Mouse (Mus musculus) testis, postnatal 14 days (tissue): ENCODE results near the gene Exog.

ENCODE experiments used
- DNase-seq: peaks from one replicate; pipeline ENCODE4 v3.0.0; 2021; ENCODE audit warnings: low spot score

Gene Exog

DNA sequence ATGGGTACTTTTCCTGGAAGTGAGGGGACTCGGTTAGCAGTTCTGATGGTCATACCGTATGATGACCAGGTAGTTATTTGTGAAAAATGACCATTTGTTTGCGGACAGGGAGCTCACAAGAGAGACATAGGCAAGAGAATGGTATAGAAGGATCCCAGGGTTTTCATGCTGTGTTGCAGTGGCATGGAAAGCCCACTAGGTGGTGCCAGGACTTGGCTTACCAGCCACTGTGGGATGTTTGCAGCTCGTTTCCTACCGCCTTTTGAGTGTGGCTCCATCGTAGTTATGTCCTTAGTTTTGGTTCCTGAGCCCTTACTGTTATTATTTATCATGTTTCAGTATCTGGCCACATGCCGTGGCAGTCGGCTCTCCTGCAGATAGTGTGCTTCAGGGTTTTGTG is 15.7 kb downstream of the Exog start:
- DNase-seq: no peak

DNA sequence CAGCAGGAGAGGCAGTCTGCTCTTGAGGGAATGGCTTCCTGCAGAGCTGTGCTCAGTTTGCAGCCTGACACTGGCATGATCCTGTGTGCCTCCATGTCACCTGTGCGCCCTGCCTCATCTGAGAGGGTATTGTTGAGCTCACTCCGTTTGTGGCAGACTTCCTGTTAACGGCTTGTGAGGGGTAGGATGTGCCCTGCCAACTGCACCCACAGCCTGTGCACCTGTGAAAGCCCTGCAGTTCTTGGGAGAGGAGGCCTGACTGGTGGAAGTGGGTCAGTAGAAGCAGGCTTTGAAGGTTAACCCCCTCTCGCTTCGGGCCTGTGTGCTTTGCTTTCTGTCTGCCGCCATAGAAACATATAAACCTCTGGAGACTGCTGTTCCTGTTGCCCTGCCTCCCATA is 20.3 kb downstream of the Exog start:
- no peak for DNase-seq

DNA sequence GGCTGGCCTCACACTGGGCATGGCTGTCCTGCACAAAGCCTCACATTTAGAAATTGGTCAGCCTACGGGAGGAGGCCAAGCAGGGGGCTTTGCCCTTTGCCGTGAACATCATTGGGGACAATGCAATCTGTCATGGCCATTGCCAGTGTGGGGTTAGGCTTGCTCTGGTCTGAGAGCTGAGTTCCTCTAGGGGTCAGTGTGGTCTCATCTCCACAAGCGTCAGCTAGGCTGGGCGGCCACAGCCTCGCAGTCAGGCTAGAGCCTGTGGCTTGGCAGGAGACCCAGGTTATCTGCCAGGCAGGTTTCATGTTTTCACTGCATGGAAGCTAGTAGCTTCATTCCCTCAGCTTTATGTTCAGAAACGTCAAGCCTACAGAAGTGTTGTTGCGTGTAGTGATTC is 20.9 kb downstream of the Exog start:
- no peak for DNase-seq

DNA sequence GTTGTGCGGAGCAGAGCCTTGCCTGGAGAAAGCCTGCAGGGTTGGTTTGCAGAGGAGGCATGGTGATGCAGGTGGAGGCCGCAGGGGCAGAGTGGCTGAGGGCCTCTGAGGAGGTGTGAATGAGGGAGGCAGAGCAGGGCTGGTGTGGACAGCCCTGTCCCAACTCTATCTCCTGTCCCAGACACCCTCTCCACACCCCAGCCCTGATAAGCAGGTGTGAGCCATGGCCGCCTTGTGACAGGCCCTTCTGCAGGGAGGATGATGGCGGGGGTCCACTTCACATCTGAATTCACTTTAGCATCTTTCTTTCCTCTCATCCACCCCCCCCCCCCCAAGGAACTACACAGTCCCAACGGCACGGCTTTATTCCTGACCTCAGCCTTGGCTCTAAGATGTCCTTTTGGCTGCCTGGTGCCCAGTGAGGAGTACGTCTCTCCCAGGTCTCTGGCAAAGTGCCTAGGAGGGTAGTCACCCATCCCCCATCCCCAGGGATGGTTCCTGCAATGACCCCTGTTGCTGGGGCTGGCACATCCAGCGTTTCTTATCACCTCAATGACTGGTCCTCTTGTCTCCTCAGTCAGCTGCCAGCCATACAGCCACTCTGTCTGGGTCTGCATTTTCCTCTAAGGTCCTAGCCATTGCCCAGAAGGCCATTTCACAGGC is 25.1 kb downstream of the Exog start:
- DNase-seq: no peak

DNA sequence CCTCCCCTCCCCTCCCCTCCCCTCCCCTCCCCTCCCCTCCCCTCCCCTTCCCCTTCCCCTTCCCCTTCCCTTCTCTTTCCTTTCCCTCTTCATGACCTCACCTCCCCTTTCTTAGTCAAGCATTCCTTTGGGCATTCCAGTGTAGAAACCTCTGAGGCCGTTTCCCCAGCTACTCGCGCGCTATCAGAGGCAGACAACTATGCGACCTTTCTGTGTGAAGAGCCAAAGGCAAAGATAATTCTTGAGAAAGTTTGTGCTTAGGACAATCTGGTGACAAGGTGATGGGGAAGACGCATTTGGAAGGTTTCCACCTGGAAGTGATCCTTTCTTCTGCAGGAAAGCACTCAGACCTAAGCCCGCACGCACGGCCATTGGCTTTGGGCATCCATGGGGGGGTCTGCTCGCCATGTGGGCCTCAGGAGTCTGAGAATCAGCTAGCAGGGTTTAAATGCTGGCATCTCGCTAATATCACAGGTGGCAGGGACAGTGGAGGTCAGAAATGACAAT is 27.7 kb downstream of the Exog start:
- DNase-seq: no peak

DNA sequence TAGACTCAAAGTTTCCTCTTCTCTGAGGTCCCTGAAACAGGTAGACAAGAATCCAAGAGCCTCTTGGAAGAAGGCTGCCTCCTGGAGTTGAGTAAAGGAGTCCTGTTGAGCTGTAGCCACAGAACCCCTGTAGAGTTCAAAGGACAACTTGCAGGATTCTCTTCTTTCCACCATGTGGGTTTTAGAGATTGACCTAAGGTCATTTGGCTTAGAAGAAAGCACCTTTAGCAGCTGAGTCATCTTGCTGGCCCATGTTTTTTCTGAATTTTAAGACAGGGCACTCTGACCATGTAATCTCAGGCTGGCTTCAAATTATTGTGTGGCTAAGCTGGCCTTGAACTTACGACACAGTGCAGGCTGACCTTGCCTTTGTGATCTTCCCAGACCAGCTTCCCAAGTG is 28.3 kb downstream of the Exog start:
- no peak for DNase-seq

DNA sequence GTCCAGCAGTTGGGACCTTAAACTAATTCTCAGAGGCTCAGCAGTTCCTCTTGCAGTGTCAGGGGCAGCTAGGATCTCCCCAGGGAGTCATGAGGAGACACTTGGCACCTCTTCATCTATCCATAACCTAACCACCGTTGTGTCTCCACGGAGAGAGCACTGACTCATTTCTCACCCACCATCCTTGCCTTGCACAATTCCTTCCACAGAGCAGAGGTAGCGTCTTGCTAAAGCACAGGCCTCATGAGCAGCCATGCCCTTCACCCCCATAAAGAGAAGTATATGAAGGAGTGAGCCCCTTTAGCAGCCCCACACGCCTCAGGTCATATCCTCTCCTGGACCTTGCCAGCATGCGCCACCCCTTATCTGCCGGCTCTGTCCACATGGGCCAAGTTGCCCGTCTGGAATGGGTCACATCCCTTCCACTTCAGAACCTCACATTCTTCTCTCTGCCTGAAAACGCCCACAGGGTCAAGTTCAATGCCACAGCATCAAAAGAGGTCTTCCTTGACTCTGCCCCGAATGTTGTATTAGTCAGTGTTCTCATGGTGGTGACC is 28.9 kb downstream of the Exog start:
- no peak for DNase-seq

DNA sequence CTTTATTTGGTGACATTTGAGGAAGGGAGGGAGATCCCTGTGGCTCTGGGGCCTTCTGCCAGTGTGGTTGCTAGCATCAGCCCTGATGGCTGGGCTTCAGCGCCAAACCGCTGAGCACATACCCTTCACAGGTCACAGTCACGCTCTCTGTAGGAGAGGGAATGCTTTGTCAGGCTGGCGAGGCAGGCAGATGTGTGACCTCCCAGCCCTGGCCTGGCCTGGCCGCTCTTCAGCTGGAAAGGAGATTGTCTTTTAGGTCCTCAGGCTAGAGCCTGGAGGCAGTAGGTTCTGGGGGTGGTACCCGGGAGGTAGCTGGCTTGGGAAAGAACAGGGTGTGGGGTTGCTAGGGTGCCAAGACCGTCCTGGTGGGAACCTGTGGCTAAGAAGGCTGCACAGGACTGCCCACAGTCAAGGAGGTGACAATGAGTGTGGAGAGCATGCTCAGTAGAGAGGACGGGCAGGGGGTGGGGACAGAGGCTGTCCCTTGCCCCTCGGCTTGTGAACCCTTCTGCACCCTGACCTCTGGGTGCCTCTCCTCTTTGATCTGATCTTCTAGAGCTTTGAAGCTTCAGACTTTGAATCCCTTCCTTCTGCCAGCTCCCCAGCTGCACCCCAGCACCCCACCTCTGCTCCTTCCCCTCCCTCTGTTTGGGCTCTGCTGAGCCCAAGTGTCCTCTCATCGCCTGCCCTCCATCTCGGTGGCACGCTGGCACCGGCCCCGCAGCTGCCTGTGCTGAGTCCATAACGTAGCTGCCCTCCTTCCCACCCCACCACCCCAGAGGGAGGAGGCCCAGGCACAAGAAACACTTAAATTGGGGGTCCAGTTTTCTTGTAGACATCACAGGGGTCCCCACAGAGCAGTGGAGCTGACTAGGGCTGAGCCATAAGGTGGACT is 30.2 kb downstream of the Exog start:
- no peak for DNase-seq

DNA sequence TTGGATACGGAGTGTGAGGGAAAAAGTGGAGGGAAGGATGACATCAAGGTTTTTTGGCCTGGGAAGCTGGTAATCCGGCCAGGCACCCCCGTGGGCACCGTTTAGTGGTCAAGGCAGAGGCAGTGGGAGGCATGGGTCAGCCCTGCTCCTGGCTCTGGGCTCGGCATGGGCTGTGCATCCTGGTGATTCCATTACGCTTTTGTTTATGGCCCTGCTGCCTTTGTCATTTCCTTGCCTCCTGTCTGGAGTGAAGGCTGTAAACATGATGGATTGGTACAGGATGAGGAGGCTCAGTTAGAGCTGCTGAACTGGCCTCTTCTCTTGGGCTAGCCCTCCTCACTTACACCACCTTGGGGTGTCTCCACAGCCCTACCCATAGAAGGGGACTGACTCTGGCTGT is 33.0 kb downstream of the Exog start:
- DNase-seq: no peak

DNA sequence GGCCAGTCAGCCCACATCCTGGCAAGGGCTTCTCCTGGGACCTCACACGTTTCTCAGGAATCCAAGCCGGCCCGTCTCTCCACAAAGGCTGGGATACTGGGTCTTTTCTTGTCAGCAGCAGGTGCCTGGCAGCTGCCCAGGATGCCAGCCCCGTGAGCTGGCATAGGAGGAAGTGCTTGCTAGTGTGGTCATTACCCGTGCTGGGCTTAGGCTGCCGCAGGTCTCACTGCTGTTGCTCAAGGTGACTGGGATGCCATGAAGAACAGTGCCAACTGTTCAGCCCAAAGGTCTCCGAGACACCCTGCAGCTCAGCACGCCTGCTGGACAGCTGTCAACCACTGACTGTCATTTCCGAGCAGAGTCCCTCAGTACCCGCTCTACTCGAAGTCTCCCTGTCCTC is 33.6 kb downstream of the Exog start:
- no peak for DNase-seq

DNA sequence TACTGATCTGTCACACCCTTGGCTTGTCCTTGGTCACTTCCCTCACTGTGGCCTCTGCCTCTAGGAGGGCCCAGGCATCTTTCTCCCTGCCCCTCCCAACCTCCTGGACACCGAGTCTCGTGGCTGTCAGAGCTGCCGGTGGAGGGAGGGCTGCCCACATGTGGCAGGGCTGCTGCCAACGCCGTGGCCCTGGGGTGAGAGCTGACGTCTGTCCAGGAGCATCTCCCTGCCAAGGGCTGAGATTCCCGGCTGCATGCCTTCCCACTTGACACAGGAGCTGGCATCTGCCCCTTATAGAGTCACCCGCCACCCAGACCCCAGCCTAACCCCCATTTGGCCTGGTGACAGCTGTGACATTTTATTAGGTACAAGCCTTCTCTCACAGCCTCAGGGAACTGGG is 34.6 kb downstream of the Exog start:
- DNase-seq: no peak

DNA sequence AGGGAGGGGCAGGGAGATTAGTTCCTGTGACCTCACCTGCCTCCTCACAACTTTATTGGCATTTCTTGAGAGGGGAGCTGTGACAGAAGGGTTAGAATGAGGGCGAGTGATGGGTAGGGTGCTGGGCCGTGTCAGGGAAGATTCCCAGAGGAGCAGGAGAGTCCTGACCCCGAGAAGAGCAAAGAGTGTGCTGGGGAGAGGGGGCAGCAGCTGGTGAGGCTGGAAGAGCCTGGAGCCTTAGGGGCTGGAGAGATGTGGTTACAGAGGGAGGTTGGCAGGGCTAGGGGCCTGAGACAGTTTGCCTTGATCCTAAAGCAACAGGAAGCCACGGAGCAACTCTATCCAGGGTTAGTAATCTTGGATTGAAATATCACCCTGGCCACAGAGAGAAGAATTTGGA is 36.9 kb downstream of the Exog start:
- DNase-seq: no peak

DNA sequence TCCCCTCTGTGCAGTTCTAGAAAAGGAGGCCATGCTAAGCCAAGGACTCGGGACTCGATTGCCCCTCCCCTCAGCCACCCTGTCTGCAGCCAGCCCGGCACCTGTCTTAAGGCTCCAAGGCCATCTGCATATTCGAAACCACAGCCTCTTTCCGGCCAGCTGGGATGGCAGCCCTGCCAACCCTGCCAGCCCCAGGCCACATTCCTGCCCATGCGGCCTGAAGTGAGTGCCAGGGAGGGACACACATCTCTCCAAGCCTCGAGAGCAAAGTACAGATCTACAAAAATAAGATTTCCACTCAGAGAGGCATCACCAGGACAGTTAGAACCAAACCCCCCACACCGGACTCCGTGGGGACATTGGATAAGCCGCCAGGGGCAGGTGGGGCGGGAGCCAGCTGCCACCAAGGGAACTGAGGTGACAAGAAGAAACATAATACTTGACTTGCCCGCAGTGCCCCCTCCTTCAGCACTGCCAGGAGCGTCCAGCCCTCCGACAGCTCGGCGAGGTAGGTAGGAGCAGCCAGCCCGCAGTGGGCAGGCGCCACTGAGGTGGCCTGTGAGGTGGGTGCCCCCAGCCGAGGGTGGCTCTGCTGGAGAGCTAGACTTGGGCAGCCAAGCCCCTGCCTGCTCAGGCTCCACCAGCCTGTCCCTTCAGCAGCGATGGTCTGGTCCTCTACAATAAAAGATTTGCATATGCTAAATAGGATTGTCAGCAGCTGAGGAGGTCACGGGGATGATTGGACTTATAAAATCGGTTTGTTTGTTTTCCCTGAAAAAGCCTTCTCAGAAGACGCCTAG is 39.0 kb downstream of the Exog start:
- no peak for DNase-seq

DNA sequence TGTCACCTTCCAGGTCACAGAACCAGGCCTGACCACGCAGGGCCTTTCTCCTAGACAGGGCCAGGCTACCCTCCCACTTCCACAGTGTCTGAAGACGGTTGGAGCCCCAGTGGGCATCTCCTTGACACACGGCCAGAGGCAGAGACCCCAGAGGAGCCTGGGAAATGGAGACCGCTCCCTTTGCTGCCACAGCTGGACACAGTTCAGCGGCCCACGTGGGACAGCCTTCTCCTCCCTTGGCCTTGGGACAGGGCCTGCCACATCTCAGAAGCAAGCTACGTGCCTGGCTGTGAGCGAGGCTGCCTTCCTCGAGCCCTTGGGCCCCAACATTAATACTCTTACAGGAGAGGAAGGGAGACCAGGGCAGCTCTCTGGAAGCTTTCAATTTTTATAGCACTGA is 39.7 kb downstream of the Exog start:
- DNase-seq: no peak

DNA sequence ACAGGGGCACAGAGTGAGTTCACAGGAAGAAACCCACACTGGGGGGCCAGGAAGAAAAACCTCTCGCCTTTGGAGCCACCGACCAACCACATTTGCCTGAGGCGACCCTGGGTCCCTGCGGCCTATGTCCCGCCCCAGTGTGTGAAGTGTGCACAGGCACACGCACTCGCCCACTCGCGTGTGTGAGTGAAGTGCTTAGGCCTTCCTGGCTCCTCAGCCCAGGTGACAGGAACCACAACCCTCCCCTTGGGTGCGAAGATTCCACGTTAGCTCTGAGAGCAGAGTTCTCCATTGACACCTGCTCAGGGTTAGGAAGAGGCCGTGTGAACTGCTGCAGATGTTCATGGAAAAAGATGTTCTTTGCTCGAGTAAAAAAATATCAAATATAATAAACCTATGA is 40.1 kb downstream of the Exog start:
- no peak for DNase-seq

DNA sequence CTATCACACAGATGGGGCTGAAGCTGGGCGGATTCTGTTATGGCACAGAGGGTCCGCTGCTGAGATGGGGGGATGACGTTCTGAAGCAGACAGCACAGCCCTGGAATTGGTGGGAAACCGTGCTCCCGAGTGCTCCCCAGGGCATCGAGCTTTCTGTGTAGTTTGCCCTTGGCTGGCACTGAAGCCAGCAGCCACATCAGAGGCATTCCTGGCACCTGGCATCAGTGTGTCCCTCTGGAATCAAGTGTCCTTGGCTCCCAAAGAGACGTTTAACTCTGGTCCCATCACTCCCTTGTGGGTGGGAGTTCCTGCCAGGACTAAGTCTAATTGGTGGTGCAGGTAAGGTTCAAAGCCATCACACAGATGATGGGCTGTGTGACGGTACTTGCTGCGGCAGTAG is 51.6 kb downstream of the Exog start:
- no peak for DNase-seq

DNA sequence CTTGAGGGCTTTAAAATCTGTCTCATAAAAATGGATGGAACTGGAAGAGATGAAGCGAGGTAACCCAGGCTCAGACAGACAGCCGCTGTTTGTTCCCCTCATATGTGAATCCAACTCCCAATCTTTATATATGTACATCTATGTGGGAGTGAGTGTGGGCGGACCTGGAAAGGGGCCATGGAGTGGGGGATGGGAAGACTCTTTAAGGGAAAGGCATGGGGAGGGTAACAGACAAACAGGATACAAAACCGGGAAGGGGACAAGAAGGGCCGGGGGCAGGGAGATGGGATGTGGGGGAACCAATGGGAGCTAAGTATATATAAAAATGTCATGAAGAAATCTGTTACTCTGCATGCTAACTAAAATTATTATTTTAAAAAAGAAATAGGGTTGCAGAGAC is 52.2 kb downstream of the Exog start:
- DNase-seq: no peak

DNA sequence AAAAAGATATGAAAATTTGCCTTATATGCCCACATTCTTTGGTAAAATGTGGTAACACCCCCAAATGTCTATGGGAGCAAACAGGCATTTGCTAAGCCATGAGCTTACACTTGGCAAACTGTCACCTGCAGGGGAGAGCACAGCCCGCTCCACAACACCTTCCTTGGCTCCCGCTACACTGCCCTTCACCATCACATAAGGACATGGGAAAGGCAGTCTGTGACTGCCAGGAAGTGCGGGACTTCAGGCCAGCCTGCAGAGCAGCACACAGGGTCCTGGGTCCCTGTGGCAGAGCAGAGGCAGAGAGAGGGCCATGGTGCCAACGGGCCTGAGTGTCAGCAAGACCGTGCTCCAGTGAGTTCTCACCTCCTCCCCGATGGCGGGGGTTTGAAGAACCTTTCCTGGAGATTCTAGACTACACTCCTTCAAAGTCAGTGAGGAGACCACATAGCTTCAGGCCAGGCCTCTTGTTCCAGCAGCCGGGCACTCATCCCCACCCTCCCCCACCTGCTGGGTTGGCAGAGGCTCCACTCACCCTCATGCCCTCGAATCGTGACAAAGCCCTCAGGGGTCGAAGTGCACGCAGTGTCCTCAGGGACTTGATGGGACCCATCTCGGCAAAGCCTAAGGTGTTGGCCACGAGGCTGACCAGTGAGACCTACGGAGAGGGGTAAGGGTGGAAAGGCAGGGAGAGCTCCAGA is 53.0 kb downstream of the Exog start:
- no peak for DNase-seq

DNA sequence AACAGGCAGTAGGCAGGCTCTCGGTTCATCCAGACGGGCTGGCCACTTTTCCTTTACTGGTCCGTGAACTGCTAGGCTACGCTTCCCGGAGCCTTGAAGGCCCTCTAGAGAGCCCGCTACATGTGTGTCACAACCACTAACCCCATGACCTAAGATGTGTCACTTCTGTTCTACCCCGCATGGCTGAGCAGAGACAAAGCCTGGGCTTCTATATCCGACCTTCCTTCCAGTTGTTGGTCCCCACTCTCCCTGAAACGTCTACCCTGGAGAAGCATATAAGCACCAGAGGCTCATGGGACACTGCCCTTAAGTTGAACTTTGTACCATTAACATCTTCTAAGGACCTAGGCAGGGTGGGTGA is 53.5 kb downstream of the Exog start:
- DNase-seq: no peak

DNA sequence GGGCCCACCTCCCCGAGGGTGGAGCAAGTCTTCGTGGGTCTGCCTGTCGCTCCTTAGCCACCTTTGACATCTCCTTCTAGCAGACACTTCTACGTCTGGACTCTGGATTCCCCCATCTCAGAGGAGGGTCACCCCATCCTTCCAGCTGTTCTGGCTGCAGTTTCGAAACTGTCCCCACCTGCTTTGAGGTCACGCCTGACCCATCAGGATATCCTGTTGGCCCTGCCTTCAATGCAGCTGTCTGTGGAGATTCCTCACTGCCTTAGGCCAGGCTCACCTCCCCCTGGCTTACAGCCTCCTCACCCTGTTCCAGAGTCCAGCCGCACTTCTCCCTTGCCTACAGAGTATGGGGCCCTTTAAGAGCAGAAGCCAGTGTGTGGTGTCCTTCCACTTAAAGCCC is 54.1 kb downstream of the Exog start:
- no peak for DNase-seq

DNA sequence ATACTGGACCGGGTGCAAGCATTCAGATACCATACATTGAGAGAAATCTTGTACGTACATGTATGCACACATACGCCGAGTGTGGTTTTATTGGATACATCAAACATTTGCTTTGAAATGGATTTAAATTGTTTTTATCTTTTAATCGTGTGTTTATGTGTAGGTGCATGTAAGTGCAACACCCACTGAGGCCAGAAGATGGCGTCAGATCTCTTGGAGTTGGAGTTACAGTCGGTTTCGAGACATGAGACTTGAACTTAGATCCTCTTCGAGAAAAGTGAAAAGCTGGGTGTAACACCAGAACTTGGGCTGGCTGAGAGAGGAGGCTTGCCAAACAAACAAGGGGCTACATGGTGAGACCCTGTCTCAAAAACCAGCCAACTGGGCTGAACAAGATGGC is 58.9 kb downstream of the Exog start:
- no peak for DNase-seq
